Mouse (Mus musculus): Measurements from ENCODE around the gene Pck2. TPM values are rescaled to one million over a fixed set of nuclear protein-coding genes. Genes with fewer than 3 reads are reported as not detected.
A peak's percentile ranks its signal among the peaks of the same experiment; 100 is the strongest.

Pck2 gene
- total RNA-seq (2022): 10 to 100 TPM; 25.2 to 29.7 (median 27.7) TPM

DNA sequence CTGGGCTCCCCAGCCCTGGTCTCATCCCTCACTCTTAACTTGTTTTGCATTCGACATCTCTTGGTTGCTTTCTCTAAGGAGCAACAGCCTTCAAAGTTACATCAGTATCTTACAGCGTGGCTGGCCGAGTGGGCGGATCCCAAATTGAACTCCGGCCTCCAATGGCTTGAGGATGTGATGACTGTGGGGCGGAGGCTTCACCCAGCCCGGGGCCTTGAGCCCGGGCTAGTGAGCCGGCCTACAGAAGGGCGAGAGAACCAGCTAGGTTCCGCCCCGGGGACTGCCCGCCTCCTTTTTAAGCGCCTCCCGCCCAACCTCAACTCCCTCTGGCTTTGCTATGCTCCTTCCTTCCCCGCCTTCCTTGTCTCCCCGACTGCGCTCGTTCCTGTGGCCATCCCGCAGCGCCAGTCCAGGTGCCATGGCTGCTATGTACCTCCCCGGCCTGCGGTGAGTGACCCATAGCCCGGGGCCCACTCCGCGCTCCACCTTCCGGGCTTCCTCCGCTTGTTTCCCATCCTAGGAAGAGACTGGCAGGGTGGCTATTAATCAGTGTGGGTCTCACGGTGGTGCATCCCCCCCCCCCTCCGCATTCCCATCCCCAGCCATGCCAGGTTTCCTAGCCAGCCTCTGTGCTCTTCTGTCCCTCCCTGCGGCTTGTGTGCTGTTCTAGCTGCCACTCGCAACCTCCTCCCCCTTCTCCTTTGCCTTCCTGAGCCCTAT lies at the start of gene Pck2:
Gene Pck2 (plus strand): TSS at position 200 of the 720 bp plus-strand sequence.
- peak; percentile 57 to 72 for DNase-seq (ENCODE audit: low spot score in 2 of 2)

- DNase-seq (ENCODE audit: low spot score in 2 of 2): peak; percentile 69 to 86
Measured at GRCm38 (mm10) chr14:55490361-55491201, 49.5 kb upstream of the Pck2 start, which contains the start of gene Carmil3. Gene Carmil3 (plus strand): TSS chr14:55490651.

DNA sequence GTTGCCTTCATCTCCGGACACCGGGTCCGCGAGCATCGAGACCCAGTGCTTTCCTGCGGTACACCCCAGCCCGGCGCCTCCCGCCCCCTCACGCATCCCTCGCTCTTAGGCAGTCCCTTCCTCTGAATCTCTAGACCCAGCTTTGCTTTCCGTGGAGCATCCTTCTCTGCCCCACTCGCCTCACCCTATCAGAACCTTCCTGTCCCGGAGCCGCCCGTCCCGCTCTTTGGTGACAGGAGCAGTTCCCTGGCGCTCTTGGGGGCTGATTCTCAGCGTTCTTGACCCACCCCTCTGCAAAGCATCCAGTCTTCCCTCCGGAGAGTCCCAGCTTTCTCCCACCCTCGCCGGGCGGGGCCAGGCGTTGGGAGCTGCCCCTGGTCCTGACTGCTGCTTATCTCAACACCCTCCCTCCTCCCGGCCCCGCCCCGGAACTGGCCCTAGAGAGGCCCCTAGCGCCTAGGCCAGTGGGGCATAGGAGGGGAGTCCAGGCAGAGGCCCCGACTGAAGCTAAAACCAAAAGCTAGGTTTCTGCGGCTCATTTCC lies 48.7 kb upstream of the Pck2 start:
- DNase-seq (ENCODE audit: low spot score in 2 of 2): peak; percentile 45 to 66

- DNase-seq (ENCODE audit: low spot score in 2 of 2): no peak
Measured at GRCm38 (mm10) chr14:55492103-55492502, 48.0 kb upstream of the Pck2 start.

DNA sequence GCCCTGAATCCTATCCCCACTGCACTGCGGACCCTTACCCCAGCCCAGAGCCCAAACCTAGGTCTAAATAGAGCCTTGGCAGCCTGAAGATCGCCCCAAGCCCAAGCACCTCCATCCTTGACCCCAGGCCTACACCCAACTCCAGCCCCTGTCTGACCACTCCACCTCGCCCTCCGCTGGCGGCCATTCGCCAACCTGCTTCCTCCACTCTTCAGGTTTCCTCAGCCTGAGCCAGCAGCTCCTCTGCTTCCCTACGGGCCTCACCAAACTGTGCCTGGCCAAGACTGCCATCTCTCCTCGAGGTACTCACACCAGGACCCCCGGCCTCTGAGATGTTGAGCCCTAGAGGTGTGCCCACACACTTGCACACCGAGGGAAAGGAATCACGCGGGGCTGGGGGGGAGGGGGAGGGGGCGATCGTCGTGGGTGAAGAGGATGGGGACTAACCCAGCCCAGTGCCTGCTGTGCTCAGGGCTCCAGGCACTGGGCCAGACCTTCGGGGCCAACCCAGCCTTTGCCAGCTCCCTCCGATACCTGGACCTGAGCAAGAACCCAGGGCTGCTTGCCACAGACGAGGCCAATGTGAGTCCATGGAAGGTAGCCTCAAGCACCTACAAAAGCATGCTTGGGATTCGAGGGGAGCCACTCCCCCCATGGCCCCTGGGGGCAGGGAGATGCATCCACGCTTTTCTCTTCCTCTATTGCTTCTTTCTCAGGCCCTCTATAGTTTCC lies 44.4 kb upstream of the Pck2 start:
- DNase-seq (ENCODE audit: low spot score in 2 of 2): no peak

DNA sequence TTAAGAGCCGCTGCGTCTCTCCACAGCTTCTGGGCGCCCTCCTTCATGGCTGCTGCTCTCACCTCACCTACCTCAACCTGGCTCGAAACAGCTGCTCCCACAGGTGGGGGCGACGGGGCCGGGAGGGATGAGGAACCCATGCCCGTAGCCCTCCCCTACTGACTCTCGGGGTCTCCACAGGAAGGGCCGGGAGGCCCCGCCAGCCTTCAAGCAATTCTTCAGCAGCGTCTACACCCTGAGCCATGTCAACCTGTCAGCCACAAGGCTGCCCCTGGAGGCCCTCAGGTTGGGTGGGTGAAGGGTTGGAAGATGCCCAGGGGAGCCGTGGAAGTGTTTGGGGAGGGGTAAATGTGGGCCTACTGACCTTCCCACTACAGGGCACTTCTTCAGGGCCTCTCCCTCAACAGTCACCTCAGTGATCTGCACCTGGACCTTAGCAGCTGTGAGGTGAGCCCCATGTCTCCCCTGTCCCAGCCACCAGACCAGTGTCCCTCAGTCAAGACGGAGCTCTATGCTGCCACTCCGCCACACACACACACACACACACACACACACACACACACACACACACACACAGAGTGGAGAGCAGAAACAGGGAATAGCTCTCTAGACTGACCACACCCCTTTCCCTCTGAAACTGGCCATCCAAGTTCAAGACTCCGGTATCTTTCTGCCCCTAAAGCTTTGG lies 43.2 kb upstream of the Pck2 start:
- no peak for DNase-seq (ENCODE audit: low spot score in 2 of 2)

DNA sequence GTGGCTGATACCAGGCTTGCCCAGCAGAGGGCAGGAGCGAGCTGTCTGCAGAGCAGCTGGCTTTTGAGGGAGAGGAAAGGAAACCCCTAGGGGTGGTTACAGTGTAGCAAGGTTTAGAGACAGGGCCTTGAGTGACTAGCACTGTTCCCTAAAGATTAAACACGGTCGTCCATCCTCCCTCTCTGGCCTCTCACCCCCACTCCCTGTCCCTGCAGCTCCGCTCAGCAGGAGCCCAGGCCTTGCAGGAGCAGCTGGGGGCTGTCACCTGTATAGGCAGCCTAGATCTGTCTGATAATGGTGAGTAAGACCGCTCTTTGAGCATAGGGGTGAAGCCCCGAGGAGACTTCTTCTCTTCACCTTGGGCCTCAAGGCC lies 42.6 kb upstream of the Pck2 start:
- peak in 1 of 2 experiments; percentile 87 for DNase-seq (ENCODE audit: low spot score in 2 of 2)

DNA sequence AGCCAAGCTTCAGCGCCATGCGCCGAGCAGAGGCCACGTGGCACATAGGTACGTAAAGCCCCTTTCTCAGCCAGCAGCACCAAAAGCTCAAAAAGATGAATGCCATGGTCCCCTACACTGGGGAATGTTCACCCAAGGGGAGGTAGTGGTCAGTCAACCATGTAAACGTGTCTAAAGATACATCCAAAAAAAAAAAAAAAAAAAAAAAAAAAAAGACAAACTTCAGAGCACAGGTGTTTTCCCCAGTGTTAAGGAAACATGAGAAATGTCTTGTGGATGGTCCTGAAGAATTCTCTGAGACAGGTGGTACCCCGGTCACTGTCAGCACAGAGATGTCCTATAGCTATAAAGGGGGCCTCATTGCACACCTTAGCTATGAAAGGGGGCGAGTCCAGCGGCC lies 34.5 kb upstream of the Pck2 start:
- no peak for DNase-seq (ENCODE audit: low spot score in 2 of 2)

DNA sequence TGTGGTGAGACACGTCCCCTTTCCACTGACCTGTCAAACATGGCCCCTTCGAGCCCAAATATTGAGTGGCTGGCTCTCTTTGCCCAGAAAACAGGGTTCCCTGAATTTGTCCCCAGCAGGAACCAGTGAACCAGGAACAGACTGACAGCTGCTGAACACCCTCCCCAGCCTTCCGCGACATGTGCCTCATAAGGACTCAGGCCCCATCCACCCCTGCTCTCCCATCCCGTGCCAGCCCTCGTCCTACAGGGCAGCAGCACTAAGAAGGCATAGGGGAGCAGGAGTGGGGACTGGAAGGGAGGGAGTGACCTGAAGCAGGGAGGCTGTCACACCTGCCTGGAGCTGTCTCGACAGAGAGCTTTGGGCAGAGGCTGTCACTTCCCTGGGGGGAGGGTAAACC lies 32.3 kb upstream of the Pck2 start:
- DNase-seq (ENCODE audit: low spot score in 2 of 2): no peak

- DNase-seq (ENCODE audit: low spot score in 2 of 2): no peak
Measured at GRCm38 (mm10) chr14:55509540-55509939, 30.5 kb upstream of the Pck2 start.

DNA sequence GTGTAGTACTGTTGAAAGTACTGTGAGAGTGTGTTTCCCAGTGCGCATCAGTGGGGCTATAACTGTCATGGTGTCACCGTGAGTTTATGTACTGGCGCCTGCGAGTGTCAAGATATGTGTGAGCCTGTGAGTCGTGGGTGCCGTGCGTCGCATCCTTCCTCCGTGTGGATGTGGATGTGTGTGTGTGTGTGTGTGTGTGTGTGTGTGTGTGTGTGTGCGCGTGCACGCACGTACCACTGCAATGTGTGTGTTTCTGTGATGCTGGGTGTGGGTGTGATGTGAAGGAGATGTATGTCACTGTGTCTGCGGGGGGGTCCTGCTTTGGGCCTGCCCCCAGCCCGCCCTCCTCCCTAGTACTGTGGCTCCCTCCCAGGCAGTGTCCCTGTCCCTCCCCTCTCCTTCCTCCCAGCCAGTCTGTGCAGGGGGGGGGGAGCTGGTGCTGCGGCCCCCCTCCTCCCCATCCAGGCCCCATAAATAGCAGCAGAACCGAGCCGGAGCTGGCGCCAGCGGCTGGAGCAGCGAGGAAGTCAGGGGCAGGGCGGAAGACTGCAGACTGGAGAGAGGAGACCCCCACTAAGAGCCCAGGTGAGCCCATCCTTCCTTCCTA lies 29.8 kb upstream of the Pck2 start, which contains the start of gene Cpne6:
Gene Cpne6 (plus strand): TSS at position 321 of the 607 bp plus-strand sequence.
- peak in 1 of 2 experiments; percentile 77 for DNase-seq (ENCODE audit: low spot score in 2 of 2)

DNA sequence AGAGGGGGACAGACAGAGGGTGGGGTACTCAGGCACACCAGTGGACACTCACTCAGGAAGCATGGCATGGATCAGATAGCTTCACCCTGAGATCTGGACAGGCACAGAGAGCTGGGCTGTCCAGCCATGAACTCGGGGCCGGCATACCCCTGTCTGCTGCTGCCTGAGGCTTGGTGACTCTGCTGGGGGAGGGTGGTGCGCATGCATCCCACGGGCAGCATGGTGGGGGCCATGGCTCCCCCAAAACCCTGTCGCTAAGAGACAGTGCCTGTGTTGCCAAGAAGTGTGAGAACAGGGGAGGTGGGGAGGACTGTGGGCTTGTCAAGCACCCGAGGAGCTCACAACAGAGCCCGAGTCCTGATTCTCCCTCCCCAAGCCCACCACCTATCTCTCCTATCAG lies 29.0 kb upstream of the Pck2 start:
- DNase-seq (ENCODE audit: low spot score in 2 of 2): peak in 1 of 2 experiments; percentile 82

DNA sequence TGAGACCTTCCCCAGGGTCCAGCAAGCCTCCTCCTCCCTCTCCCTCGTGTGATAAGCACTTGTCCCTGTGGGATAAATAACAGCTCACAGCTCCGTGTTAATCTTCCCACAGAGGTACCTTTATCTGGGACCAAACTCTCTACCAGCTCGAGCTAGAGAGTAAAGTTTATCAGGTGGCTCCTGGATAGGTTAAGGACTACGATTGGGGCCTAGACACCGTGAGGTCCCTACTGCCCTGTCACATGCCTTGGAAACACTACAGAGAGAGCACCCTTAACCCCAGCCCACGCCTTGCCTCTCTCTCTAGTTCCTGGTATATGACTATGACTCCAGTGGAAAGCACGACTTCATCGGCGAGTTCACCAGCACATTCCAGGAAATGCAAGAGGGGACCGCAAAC lies 26.1 kb upstream of the Pck2 start:
- DNase-seq (ENCODE audit: low spot score in 2 of 2): no peak

GRCm38 (mm10) chr14:55515846-55516245 lies 24.2 kb upstream of the Pck2 start:
- DNase-seq (ENCODE audit: low spot score in 2 of 2): no peak

DNA sequence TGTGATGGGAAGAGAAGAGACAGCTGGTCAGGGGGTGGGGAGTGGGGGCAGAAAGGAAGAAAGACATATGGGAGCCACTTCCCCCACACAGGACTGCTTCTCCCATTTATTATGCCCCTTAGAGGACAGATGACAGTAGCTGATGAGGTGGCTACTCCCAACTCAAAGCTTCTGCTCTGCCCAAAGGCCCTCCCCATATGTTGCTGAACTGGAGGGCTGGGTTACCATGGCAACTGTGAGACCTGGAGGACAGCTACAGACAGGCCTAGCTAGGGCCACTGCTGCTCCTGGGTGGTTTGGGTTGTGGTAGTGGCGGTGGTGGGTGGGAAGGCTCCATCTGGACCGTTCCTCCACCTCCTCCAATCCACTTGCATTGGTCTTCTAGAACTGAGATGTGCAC lies 21.2 kb upstream of the Pck2 start:
- DNase-seq (ENCODE audit: low spot score in 2 of 2): peak in 1 of 2 experiments; percentile 87

GRCm38 (mm10) chr14:55519604-55520003 lies 20.5 kb upstream of the Pck2 start:
- no peak for DNase-seq (ENCODE audit: low spot score in 2 of 2)

GRCm38 (mm10) chr14:55520451-55521361 lies 19.4 kb upstream of the Pck2 start:
- DNase-seq (ENCODE audit: low spot score in 2 of 2): peak in 1 of 2 experiments; percentile 54

- no peak for DNase-seq (ENCODE audit: low spot score in 2 of 2)
Measured at GRCm38 (mm10) chr14:55524062-55524461, 16.0 kb upstream of the Pck2 start.

DNA sequence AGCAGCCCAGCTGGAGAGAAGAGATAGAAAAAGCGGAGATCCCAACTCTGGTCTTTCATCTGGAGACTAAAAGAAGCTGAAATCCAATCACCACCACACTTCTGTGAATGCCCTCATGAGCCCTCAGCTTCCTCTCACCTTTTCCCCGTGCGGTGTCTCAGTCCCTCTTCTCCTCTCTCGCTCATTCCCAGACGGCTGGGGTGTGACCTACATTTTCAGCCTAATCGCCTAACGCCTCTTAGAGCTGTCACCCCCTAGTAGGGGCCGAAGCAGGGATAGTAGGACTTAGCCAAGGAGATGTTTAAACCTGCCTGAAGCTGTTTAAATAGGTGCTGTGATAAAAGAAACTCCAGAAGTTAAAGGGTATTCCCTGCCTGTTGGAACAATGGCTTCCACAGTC lies 15.3 kb upstream of the Pck2 start, which contains the start of gene Nrl:
Gene Nrl (minus strand): TSS at position 197 of the 400 bp plus-strand sequence.
- DNase-seq (ENCODE audit: low spot score in 2 of 2): no peak

All from left cerebral cortex, adult 8-10 months (tissue).